Mouse (Mus musculus) testis, adult 2 months (tissue): ENCODE measurements around the gene Gadl1.

Source experiments
- CTCF ChIP-seq: fragments of 200-500 bp; IDR thresholded peaks from 2 replicates; pipeline ENCODE4 v1.5.1; 2012; ENCODE audit warnings: low read depth, mild to moderate bottlenecking, inconsistent platforms, low read length, moderate library complexity; ENCODE audit not compliant: control insufficient read depth, insufficient read depth, insufficient replicate concordance
- POLR2A ChIP-seq: fragments of 200-500 bp; IDR thresholded peaks from 2 replicates; pipeline ENCODE4 v1.6.1; 2012; ENCODE audit warnings: low read depth, mild to moderate bottlenecking, inconsistent platforms, low read length, moderate library complexity; ENCODE audit not compliant: control insufficient read depth

- TF ChIP-seq CTCF (no peak), POLR2A (no peak)
Observed at GRCm38 (mm10) chr9:115942486-115942885, 33.2 kb downstream of the Gadl1 start.
